Mouse (Mus musculus): Measurements from ENCODE around the gene Mgat1.
"Not testable (repeated sequence)": the region's sequence is repeated elsewhere in the genome, so short reads cannot be mapped to it uniquely, and the experiment has no call there.

The Mgat1 gene

GRCm38 (mm10) chr11:49262286-49262685, 18.3 kb downstream of the Mgat1 start:
- in situ Hi-C loops (cut with MboI, MseI) = loop anchor here (5.0 kb wide), 2 partner anchors 65 to 145 kb away; no protein-coding TSS in a partner anchor

- in situ Hi-C loops (cut with MboI, MseI) = loop anchor here (5.0 kb wide), 2 partner anchors 66 to 146 kb away; no protein-coding TSS in a partner anchor
These were observed 19.2 kb downstream of the Mgat1 start for GRCm38 (mm10) chr11:49263149-49263548.

GRCm38 (mm10) chr11:49264081-49264480, 20.1 kb downstream of the Mgat1 start:
- in situ Hi-C loops (cut with MboI, MseI) = loop anchor here (5.0 kb wide), 2 partner anchors 67 to 147 kb away; no protein-coding TSS in a partner anchor

- in situ Hi-C loops (cut with MboI, MseI) = loop anchor here (5.0 kb wide), 2 partner anchors 67 to 147 kb away; no protein-coding TSS in a partner anchor
These were observed 20.6 kb downstream of the Mgat1 start for GRCm38 (mm10) chr11:49264622-49265021.

- in situ Hi-C loops (cut with MboI, MseI) = no loop called here
These were observed 21.1 kb downstream of the Mgat1 start for GRCm38 (mm10) chr11:49265101-49265500.

GRCm38 (mm10) chr11:49266671-49267070, 22.7 kb downstream of the Mgat1 start:
- in situ Hi-C loops (cut with MboI, MseI) = no loop called here

GRCm38 (mm10) chr11:49267316-49267715, 23.3 kb downstream of the Mgat1 start:
- in situ Hi-C loops (cut with MboI, MseI) = no loop called here

GRCm38 (mm10) chr11:49267970-49268579, 24.1 kb downstream of the Mgat1 start:
- in situ Hi-C loops (cut with MboI, MseI) = no loop called here

- in situ Hi-C loops (cut with MboI, MseI) = loop anchor here (10.0 kb wide), 1 partner anchor 405 kb away; no protein-coding TSS in a partner anchor
These were observed 25.8 kb downstream of the Mgat1 start for GRCm38 (mm10) chr11:49269761-49270160.

GRCm38 (mm10) chr11:49270368-49270767, 26.4 kb downstream of the Mgat1 start:
- in situ Hi-C loops (cut with MboI, MseI) = loop anchor here (10.0 kb wide), 1 partner anchor 406 kb away; no protein-coding TSS in a partner anchor

- in situ Hi-C loops (cut with MboI, MseI) = loop anchor here (10.0 kb wide), 1 partner anchor 407 kb away; no protein-coding TSS in a partner anchor
These were observed 27.3 kb downstream of the Mgat1 start for GRCm38 (mm10) chr11:49271334-49271733.

- in situ Hi-C loops (cut with MboI, MseI) = loop anchor here (10.0 kb wide), 1 partner anchor 409 kb away; no protein-coding TSS in a partner anchor
These were observed 30.0 kb downstream of the Mgat1 start for GRCm38 (mm10) chr11:49273834-49274519.

GRCm38 (mm10) chr11:49278222-49278621, 34.2 kb downstream of the Mgat1 start, which contains the start of gene Olfr1393:
Gene Olfr1393, plus strand, starts transcription at chr11:49278304.
- in situ Hi-C loops (cut with MboI, MseI) = loop anchor here (10.0 kb wide), 1 partner anchor 413 kb away; no protein-coding TSS in a partner anchor

- in situ Hi-C loops (cut with MboI, MseI) = not testable (repeated sequence)
These were observed 41.0 kb downstream of the Mgat1 start, which contains the start of gene Olfr1392 for GRCm38 (mm10) chr11:49284982-49285381. Gene Olfr1392, plus strand, starts transcription at chr11:49285282.

- in situ Hi-C loops (cut with MboI, MseI) = no loop called here
These were observed 43.3 kb downstream of the Mgat1 start for GRCm38 (mm10) chr11:49287251-49287650.

GRCm38 (mm10) chr11:49292777-49293176, 48.8 kb downstream of the Mgat1 start:
- in situ Hi-C loops (cut with MboI, MseI) = no loop called here

- in situ Hi-C loops (cut with MboI, MseI) = no loop called here
These were observed 60.5 kb downstream of the Mgat1 start, which contains the start of gene Olfr10 for GRCm38 (mm10) chr11:49304441-49304840. Gene Olfr10, plus strand, starts transcription at chr11:49304741.

GRCm38 (mm10) chr11:49308547-49308946, 64.6 kb downstream of the Mgat1 start:
- in situ Hi-C loops (cut with MboI, MseI) = not testable (repeated sequence)
